Mouse (Mus musculus) testis, adult 2 months (tissue): ENCODE results near the gene Ptpn3. TPM values are rescaled to one million over a fixed set of nuclear protein-coding genes. Genes with fewer than 3 reads are reported as not detected.

Source experiments
- H3K27ac ChIP-seq: fragments of 200-500 bp; 2 replicates; pipeline ENCODE4 v1.5.1; 2012; ENCODE audit warnings: low read depth, low read length; ENCODE audit not compliant: control insufficient read depth, insufficient read depth
- H3K27me3 ChIP-seq: fragments of 200-500 bp; 2 replicates; pipeline ENCODE4 v1.6.1; 2012; ENCODE audit warnings: mild to moderate bottlenecking, low read length, moderate library complexity; ENCODE audit not compliant: control insufficient read depth, insufficient read depth
- H3K36me3 ChIP-seq: fragments of 200-500 bp; 2 replicates; pipeline ENCODE4 v1.6.1; 2012; ENCODE audit warnings: mild to moderate bottlenecking, low read length; ENCODE audit not compliant: control insufficient read depth, insufficient read depth
- H3K4me1 ChIP-seq: fragments of 200-500 bp; 2 replicates; pipeline ENCODE4 v1.6.1; 2012; ENCODE audit warnings: low read length; ENCODE audit not compliant: control insufficient read depth, insufficient read depth
- H3K4me3 ChIP-seq: fragments of 200-500 bp; 2 replicates; pipeline ENCODE4 v1.5.1; 2012; ENCODE audit warnings: low read depth, mild to moderate bottlenecking, low read length, moderate library complexity, mixed read lengths; ENCODE audit not compliant: control insufficient read depth
- CTCF ChIP-seq: fragments of 200-500 bp; IDR thresholded peaks from 2 replicates; pipeline ENCODE4 v1.5.1; 2012; ENCODE audit warnings: low read depth, mild to moderate bottlenecking, inconsistent platforms, low read length, moderate library complexity; ENCODE audit not compliant: control insufficient read depth, insufficient read depth, insufficient replicate concordance
- POLR2A ChIP-seq: fragments of 200-500 bp; IDR thresholded peaks from 2 replicates; pipeline ENCODE4 v1.6.1; 2012; ENCODE audit warnings: low read depth, mild to moderate bottlenecking, inconsistent platforms, low read length, moderate library complexity; ENCODE audit not compliant: control insufficient read depth
- polyA plus RNA-seq: library from polyadenylated mRNA; depleted of rRNA; stranded (reverse); fragments of >200 nt; gene quantifications from 2 replicates; pipeline ENCODE4 v1.2.3, GENCODE M21; 2012

Gene Ptpn3
- polyA plus RNA-seq, 1 experiment: 0.42 TPM

DNA sequence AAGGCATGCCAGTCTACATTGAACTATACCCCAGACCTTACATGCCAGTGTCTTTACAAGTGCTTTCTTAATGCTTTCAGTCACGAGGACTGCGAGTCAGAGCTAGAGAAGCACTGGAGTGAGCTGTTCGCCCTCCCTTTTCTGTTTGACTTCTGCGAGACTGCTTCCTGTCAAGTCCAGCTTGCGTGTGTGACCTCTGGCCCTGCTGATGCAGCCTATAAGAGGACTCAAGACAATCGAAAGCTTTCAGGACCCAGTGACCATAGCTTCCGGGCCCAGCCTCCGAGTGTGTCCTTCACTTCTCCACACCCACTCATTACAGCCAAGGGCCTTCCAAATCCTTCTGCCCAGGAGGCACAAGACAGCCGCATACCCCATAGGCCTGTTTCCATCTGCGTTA is 126.3 kb downstream of the Ptpn3 start:
- no peak overlapping the region for H3K27ac ChIP-seq
- H3K4me1 ChIP-seq: no peaks in the 10 kb centered on the region
- no peaks in the 10 kb centered on the region for H3K27me3 ChIP-seq
- no peak overlapping the region for H3K4me3 ChIP-seq
- no peak for TF ChIP-seq CTCF
- TF ChIP-seq POLR2A: no peak
- H3K36me3 ChIP-seq: no peaks in the 10 kb centered on the region

DNA sequence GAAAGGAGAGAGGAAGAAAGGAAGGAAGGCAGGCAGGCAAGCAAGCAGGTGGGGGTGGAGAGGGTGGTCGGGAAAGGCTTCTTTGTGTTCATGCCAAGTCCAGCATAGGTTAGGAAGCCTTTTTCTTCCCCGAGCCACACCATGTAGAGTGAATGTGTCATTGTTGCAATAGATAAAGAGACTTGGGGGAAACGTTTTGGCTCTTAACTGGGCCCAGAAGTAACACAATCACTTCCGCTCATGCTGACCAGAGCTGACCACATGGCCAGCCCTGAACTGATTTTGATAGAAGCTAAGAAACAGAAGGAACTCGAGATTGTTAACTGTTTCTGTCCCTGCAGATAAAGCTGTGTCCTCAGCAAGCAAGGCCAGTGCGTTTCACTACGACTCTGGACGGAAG is 128.8 kb downstream of the Ptpn3 start:
- Histone ChIP-seq H3K36me3 (no peaks in the 10 kb centered on the region), H3K27ac (no peak overlapping the region), H3K4me1 (no peaks in the 10 kb centered on the region), H3K27me3 (no peaks in the 10 kb centered on the region), H3K4me3 (no peak overlapping the region)
- TF ChIP-seq POLR2A (no peak), CTCF (no peak)

DNA sequence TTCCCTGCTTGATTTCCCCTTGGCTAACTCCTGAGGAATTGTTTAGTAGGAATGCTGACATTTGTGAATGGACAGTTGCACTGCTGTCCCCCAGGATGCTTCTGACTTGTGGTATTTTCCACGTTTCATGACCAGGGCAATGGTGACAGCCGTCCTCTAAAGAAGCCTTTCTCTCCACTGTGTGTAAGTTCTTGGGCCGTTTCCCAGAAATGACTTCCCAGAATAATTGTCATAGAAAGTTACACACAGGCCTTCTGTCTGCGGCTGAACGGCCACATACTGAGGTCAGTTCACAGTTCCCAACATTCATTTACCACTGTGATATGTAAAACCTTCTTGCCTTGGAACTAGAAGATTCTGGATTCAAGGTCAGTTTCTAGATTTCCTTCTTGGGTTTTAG is 129.8 kb downstream of the Ptpn3 start:
- no peak overlapping the region for H3K4me3 ChIP-seq

DNA sequence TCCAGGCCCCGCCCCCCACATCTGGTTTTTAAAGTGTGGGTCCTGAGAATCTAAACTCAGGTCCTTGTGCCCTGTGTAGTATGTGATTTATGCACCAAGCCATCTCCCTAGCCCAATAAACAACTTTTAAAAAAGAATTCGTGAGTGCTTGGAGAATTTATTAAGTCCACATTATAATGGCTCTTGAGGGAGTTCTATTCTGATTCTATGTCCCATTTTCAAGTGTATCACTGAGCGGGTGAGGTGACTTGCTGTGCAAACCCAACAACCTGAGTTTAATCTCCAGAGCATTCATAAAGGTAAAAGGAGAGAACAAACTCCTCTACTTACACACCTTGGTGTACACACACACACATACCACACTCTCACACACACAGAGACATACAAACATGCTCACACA is 133.0 kb downstream of the Ptpn3 start:
- TF ChIP-seq POLR2A: no peak
- TF ChIP-seq CTCF: no peak
- no peaks in the 10 kb centered on the region for H3K27me3 ChIP-seq
- no peak overlapping the region for H3K27ac ChIP-seq

More for the DNA sequence above, 129.8 kb downstream of the Ptpn3 start:
- Histone ChIP-seq H3K4me1 (no peaks in the 10 kb centered on the region), H3K36me3 (no peaks in the 10 kb centered on the region), H3K27me3 (no peaks in the 10 kb centered on the region), H3K27ac (no peak overlapping the region)
- TF ChIP-seq CTCF (no peak), POLR2A (no peak)

DNA sequence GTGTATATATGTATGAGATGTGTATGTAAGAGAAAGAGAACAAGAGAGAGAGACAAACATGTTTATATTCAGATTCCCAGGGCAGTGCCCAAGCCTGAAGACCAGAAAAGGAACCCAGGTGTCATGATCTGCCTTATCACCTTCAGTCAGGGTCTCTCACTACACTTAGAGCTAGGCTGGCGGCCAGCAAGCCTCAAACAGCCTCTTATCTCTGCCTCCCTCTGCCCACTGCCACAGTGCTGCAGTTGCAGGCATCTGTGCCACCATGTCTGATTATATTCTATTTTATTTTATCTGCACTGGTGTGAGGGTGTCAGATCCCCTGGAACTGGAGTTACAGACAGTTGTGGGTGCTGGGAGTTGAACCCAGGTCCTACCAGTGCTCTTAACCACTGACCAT is 133.4 kb downstream of the Ptpn3 start:
- Histone ChIP-seq H3K4me3 (no peak overlapping the region), H3K36me3 (no peaks in the 10 kb centered on the region), H3K4me1 (no peaks in the 10 kb centered on the region), H3K27ac (no peak overlapping the region), H3K27me3 (no peaks in the 10 kb centered on the region)
- no peak for TF ChIP-seq POLR2A
- TF ChIP-seq CTCF: no peak

More for the DNA sequence above, 133.0 kb downstream of the Ptpn3 start:
- Histone ChIP-seq H3K4me3 (no peak overlapping the region), H3K36me3 (no peaks in the 10 kb centered on the region), H3K4me1 (no peaks in the 10 kb centered on the region)

DNA sequence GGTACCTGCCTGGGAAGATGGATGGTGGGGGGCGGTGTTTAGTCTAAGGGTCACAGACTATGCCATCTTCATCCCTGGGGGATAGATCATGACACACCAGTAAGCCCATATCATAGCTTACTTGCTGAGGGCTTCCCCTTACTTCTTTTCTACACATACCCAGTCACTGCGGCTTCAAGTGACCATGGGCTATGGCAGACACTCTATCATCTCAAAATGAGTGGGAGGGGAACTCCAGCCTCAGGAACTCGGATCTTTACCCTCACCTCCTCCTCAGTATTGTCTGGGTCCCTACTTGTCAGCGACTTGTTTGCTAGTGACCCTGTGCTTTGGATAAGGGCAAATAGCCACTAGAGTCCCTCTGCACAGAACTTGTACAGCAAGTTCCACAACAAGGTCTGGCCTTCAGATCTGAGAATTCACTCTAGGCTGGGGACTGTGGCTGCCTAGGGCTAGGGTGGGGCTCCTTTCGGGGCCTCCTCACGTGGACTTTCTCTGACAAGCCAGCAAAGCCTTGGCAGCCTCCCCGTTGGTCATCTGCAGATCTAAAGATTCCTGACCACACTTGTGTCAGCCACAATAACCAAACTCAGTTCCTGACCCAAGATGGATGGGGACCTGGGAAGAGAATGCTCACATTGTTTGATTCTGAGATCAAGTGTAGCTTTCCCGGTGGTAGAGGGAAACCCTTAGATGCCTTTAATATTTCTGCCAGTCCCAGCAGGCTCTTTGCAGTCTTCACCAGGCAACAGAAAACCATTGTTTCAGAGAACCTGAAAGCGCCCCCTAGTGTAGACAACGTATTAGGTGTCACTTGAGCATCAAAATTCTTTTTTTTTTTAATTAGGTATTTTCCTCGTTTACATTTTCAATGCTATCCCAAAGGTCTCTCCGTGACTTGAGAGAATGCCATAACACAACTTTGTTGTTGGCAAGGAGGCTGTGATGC is 134.4 kb downstream of the Ptpn3 start:
- no peak for TF ChIP-seq CTCF
- TF ChIP-seq POLR2A: no peak
- no peak overlapping the region for H3K27ac ChIP-seq
- H3K36me3 ChIP-seq: no peaks in the 10 kb centered on the region
- no peaks in the 10 kb centered on the region for H3K27me3 ChIP-seq
- H3K4me1 ChIP-seq: no peaks in the 10 kb centered on the region
- H3K4me3 ChIP-seq: no peak overlapping the region

DNA sequence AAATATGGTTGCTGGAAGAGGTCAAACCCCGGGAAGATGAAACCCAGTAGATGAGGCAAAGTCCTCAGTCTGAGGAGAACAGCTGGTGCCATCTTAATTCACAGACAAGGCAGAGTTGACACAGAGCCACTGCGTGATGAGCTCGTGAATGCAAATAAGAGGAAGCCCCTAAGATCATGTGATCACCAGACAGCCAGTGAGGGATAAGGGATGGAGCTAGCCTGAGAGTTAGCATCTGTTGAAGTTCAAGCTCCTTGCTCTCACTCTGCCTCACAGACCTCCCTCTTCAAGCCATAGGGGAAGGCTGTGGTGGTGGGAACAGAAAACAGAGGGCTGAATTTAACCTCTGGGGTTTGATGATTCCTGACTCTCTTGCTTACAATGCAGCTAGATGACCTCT is 136.0 kb downstream of the Ptpn3 start:
- Histone ChIP-seq H3K4me1 (no peaks in the 10 kb centered on the region), H3K27me3 (no peaks in the 10 kb centered on the region), H3K36me3 (no peaks in the 10 kb centered on the region), H3K4me3 (peak overlapping the region; percentile 53), H3K27ac (no peak overlapping the region)
- TF ChIP-seq POLR2A (no peak), CTCF (no peak)
